Mouse (Mus musculus) gastrocnemius, postnatal 36 days (tissue): Measurements from ENCODE around the gene Fbh1. TPM values are rescaled to one million over a fixed set of nuclear protein-coding genes. Genes with fewer than 3 reads are reported as not detected.
"Not testable (repeated sequence)": the region's sequence is repeated elsewhere in the genome, so short reads cannot be mapped to it uniquely, and the experiment has no call there.

Experiments
- DNase-seq, 2 experiments: peaks; one replicate each; pipeline ENCODE4 v3.0.0; 2022
- intact Hi-C: fragments of 180-260 bp; cut with DNase I; formaldehyde crosslinking; loops from one replicate; pipeline ENCODE4 v1.15.1; 2025
- total RNA-seq, 2 experiments: library from RNA; stranded (reverse); gene quantifications; 2 replicates each; pipeline ENCODE4 v1.2.3; 2021

Fbh1 gene
- total RNA-seq, 2 experiments from 2014 or later, result 26.3 to 30.5 TPM

DNA sequence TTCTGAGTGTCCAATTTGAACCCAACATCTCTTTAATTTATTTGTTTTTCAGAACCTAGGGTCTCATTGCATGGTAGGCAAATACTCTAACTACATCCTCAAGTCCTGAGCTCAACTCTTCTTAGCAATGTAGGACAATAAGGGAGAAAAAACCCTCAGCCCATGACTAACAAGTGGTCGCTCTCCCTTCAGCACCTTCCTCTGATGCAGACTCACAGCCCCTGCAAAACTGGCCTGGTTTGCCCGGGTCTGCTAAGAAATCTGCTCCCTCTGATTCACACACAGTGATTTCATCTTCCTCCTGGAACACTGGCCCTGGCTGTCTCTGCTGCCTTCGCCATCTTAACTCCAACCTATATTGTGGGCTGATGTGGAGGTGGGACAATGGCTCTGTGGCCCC is 48.3 kb downstream of the Fbh1 start:
- intact Hi-C loops, result no loop called here
- no peak for DNase-seq

DNA sequence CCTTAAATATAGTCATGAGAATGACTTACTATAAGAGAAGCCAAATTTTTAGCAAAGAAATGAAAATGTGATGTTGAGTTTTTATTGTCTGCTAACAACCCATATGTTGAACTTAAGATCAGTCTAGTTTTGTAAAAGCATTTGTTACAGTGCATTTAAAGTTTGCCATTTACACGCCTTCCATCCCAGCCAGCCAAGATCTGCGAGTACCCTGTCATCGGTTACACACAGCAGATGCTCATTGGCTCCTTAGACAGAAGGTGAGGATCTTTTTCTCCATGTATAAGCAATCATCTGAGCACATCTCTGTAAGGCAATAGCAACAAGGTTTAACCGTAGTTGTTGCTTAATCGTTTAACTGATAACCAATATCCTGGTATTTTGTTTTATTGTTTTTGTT is 49.8 kb downstream of the Fbh1 start:
- no peak for DNase-seq
- intact Hi-C loops, result no loop called here

DNA sequence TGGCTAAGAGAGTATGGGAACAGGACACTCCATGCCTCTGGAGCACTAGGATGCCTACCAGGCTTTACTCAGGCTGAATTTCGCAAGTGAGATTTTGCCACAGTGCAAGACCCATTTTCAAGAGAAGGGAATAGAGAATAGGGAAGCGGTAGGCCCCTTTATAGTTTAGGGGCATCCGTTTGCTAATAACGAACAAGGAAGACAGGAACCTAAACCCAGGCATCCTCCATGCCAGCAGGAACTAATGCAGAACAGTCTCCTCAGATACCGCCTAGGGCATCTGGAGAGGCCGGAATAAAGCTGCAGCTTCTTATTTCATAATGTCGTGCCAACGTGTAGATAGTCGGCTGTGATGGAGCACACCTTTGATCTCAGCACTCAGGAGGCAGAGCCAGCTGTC is 54.8 kb downstream of the Fbh1 start:
- intact Hi-C loops, result no loop called here
- no peak for DNase-seq

DNA sequence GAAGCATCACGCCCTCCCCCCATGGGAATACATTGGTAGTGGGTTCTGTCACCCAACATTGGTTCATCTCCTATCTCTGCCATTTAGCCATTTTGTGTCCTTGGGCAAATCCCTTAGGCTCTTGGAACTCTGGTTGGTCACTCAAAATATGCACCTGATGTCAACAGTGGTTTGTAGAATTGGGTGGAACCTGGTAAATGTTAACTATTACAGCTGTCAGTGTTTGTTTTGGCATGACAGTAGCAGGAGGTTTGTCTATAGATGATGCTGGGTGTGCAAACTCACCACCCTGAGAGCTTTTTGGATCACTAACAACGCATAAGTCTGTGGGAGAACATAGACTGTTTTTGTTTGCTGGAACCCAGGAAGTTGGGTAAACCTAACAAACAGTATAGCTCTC is 58.8 kb downstream of the Fbh1 start:
- no peak for DNase-seq
- intact Hi-C loops, result no loop called here

DNA sequence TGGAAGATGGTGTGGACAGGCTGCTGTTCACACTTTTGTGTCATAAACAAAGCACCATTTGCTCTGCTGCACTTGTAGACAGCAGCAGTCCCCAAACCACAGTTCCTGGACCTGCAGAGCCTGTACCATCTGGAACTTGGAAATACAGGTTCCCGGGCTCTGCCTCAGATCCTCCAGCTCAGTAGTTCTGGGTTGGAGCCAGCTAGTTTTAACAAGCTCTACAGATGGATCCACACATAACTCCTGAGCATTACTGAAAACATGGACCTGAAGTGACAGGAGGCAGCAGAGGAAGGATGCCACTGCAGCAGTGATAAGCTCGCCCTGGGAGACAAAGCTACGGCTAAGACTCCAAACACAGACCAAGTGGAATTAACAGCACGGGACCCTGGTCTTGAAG is 62.8 kb downstream of the Fbh1 start:
- DNase-seq, result no peak

DNA sequence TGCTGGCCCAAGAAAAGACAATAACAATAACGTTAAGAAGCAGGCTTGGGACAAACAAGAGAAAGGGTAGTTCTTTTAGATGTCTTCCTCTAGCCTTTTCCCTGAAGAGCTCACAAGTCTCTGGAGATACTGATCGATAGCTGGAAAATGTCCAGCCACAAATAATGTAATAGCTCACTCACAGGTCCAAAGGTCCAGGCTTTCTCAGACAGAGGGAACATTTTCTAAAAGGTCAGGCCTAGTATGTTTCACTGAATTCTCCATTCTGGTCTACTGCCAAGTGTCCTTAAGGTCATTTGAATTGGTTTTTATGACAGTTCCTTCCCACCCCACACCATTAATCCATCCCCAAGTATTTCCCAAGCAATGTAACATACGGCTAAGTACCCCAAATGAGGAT is 64.4 kb downstream of the Fbh1 start:
- no peak for DNase-seq
- intact Hi-C loops, result no loop called here

More for the DNA sequence above, 62.8 kb downstream of the Fbh1 start:
- intact Hi-C loops, result no loop called here

DNA sequence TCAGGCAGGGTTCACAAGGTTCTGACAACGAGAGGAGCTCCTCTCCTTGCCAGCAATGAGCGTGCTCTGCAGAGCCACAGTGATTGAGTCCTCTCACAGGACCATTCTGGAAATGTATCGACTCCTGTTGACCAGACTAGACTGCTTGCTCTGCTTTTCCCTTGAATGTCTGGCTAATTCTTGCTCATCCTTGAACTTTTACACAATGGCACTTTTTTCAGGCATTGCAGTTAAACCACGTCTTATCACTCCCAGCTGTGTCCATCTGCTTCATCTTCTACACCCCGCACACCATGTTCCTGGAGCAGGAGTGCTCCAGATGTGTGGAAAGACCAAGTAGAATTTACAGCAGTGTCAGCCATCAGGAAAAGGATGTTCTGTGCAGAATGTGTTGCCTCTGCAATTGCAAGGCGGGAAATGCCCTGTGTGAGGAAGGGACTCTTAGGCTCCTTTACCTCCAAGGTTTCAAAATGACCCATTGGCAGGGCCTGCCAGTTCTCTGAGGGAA is 64.8 kb downstream of the Fbh1 start:
- no peak for DNase-seq
- intact Hi-C loops, result no loop called here

DNA sequence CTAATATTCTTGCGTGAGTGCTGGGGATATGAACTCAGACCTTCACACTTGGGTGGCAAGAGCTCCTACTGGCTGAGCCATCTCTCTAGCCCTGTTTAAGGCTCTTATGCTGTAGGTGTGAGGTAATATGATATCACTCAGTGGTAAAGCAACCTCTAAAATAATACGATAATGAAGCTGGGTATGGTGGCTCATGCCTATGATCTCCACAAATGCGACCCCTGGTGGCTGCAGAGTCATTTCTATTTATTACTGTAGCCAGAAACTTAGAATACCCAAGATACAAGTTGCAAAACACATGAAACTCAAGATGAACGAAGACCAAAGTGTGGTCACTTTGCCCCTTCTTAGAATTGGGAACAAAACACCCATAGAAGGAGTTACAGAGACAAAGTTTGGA is 67.3 kb downstream of the Fbh1 start:
- not testable (repeated sequence) for DNase-seq
- intact Hi-C loops, result loop anchor here (2.0 kb wide), 1 partner anchor 45 kb away; no protein-coding TSS in a partner anchor

DNA sequence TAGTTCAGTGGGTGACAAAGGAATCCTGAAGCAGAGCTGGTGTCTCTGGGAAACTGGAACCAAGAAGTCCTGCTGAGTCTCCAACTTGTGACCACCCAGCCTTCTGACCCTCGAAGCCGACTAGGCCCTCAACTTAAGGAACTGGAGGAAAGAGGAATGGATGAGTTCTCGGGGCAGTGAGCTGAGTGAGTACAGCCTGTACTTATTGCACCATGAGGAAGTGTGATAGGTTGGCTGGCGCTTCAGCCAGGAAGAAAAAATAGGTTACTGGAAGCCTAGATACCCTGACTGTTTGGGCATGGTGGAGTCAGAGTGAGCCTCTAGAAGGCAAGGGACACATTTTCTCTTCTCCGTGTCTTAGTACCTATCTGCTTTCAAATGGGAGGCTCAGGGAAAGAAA is 68.8 kb downstream of the Fbh1 start:
- intact Hi-C loops, result loop anchor here (5.0 kb wide), 1 partner anchor 69 kb away; the partner anchor contains the start of genes Ankrd16 and Fbh1
- no peak for DNase-seq

DNA sequence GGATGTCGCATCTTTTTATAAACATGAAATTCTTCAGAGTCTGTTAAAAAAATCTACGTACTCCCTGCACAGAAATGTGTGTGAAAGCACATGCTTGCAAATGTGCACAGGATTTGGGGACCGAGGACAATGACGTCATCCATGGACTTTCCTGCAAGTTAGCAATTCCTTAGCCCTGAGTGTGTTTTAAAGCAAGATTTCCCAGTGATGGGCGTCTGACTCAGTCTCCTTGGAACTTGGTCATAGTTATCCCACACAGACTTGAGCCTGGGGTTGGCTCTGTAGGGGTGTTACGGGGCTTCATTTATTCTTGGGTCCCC is 70.7 kb downstream of the Fbh1 start:
- DNase-seq, result no peak
- intact Hi-C loops, result loop anchor here (5.0 kb wide), 1 partner anchor 71 kb away; the partner anchor contains the start of genes Ankrd16 and Fbh1

DNA sequence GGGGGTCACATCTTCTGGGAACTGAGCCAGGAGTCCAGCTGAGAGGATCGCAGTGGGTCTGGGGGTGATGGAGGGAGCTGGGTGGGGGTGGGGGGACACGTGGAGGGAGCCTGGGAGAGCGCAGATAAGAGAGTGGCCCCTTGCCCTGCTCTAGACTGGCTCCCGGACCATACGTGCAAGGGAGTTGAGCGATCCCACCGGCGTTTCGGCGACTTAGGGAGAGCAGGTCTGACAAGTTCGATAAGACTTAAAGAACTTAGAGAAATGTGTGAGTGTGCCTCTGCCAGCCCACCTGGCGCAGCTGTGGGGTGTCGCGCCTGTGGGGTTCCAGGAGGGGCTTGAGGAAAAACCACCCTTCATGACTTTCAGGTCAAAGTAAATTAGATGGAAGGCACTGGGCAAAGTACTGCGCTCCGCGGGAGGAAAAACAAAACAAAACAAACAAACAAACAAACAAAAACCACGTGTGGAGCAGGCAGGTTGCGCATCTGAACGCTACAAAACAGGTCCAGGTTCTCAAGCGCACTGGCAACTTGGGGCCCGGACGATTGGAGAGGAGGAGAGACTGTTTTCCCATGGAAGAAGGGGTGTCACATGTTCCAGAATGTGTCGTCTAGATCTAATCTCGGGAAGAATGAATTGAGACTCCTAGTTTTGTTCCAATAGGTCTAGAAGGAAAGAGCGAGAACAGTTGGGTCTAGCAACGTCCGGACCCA is 71.2 kb downstream of the Fbh1 start:
- intact Hi-C loops, result loop anchor here (5.0 kb wide), 1 partner anchor 71 kb away; the partner anchor contains the start of genes Ankrd16 and Fbh1
- DNase-seq, result no peak

DNA sequence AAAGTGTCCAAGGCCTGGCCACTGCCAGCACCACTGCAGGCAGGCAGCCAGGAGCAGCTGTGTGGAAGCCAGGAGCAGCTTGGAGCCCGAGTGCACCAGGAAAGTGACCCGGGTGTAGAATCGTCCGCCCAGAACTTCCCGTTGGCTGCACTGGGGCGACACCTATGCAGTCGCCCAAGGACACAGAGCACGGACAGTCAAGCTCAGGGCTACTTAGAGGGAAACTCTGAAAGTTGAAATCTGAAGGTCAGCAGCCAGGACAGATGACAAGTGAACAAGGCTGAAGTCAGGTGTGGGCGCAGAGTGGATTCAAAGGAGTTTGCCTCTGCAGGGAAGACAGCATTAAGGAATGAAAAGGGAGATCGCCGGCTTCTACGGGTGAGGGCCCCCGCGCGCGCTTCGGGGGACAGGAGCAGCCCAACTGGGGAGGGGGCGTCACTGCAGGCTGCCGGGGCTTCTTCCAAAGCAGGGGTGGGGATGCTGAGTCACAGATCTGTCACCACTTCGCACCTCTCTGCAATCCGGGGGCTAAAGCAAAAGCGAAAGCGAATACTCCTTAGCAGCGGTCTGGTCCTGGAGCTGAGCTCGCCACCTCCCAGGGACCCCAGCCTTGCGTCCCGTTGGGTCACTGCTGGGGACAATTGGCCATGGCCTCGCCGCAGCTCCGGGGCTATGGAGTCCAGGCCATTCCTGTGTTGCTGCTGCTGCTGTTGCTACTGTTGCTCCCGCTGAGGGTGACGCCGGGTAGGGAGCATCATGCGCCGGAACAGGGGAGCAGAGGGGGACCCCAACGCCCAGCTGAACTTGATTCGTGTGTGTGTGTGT is 72.0 kb downstream of the Fbh1 start, which contains the start of gene Il15ra:
Il15ra (plus strand) TSS at position 90 of the 825 bp plus-strand sequence.
- DNase-seq, result peak; percentile 87 to 91
- intact Hi-C loops, result loop anchor here (5.0 kb wide), 1 partner anchor 72 kb away; the partner anchor contains the start of genes Ankrd16 and Fbh1

DNA sequence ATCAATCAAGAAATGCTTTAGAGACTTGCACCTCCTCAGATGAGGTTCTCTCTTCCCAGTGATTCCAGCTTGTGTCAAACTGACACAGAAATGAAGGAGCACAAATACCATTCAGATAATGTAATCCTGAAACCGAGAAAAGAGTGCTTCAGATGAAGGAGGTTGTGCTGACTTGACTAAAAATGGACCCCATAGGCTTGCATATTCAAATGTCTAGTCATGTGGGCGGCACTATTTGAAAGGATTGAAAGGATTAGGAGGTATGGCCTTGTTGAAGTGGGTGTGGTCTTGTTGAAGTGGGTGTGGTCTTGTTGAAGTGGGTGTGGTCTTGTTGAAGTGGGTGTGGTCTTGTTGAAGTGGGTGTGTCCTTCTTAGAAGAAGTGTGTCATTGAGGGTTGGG is 77.5 kb downstream of the Fbh1 start:
- no peak for DNase-seq
- intact Hi-C loops, result no loop called here

DNA sequence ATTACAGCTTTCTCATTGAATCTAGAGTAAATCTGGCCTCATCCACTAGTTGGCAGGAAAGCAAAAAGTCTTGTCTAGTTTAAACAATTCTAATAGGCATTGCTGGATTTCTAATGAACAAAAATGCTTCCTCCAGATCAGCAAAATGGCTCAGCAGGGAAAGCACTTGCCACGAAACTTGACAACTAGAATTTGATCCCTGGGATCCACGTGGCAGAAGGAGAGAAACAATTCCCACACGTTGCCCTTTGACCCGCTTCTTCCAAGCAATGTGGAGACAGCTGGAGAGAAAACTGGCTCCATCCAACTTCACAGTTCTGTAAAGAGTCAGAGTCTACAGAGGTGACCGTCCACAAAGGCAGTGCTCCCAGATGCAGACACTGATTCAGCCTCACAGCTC is 78.4 kb downstream of the Fbh1 start:
- intact Hi-C loops, result no loop called here
- no peak for DNase-seq

DNA sequence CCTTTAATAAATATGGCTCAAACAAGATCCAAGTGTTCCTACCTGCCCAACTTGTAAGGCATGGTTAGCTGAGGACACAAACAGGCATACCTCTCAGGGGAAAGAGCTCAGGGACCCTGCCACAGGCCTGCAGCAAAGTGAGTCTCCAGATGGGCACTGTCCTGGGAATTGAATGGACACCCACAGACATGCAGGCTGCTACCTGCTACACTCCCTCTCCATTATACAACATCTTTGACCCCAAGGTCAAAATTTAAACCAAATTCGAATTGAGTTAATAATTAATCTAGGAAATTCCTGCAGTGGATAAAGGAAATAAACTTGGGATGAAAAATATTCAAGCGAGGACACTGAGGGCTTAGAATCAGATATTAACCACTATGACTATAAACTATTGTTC is 81.5 kb downstream of the Fbh1 start:
- no peak for DNase-seq
- intact Hi-C loops, result no loop called here

DNA sequence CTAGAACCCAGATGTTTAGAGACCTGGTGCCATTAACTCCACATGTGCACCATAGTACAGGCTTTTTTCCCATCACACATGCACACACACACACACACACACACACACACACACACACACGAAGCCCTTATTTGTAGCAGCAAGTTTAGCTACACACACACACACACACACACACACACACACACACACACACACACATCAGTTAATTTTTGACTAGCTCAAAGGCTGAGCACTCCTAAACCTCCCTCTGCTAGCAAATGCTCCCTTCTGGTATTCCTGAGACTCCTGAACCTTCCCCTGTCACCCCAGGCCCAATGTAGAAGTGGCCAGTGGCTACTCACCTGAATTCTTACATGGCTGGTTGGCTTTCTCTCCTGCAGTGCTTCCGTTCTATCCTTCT is 83.3 kb downstream of the Fbh1 start:
- intact Hi-C loops, result no loop called here
- DNase-seq, result no peak

DNA sequence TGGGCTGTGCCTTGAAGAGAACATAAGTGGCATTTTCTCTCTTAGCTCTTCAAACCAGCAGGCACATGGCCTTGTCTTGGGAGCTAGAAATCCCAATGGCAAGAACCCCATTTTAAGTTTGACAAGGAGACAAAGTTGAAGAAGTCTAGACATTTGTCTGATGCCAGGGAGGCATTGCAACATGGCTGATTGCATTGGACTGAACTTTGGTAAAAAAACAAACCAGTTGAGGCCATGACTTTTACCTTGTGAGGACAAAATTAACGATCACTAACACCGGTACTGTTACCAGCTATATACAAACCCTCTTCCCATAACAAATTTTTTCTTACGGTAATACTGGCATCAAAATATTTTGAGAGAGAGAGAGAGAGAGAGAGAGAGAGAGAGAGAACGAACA is 84.0 kb downstream of the Fbh1 start:
- DNase-seq, result no peak
- intact Hi-C loops, result no loop called here
